Mouse (Mus musculus): ENCODE results near the gene Pakap. TPM values are rescaled to one million over a fixed set of nuclear protein-coding genes. Genes with fewer than 3 reads are reported as not detected.

Pakap gene
- polyA plus RNA-seq, 1 experiment from 2014 or later, result 28.4 TPM

- ATAC-seq (replicated peaks; ENCODE audit: low FRiP score, low TSS enrichment, low read depth) (no peak), DNase-seq (ENCODE audit: low spot score) (no peak)
- Histone ChIP-seq H3K9ac (ENCODE audit: low read length) (no peak overlapping the region), H3K36me3 (ENCODE audit: control insufficient read depth, insufficient read depth, low read length) (no peaks in the 10 kb centered on the region), H3K4me1 (replicated peaks; ENCODE audit: control insufficient read depth, insufficient read depth, low read length) (peaks cover 16% of the 10 kb centered on the region), H3K27ac (ENCODE audit: low read depth) (no peak overlapping the region), H3K9me3 (ENCODE audit: control insufficient read depth, low read length) (no peaks in the 10 kb centered on the region), H3K27me3 (replicated peaks; ENCODE audit: control insufficient read depth, insufficient read depth, low read length) (no peaks in the 10 kb centered on the region), H3K4me3 (ENCODE audit: low read depth, low read length) (no peak overlapping the region), H3K4me2 (ENCODE audit: low read length) (no peak overlapping the region)
- WGBS, result 90% methylated on average over 5 of the region's 5 CpGs
Observed at GRCm38 (mm10) chr4:57822641-57823040, 254.7 kb downstream of the Pakap start.

GRCm38 (mm10) chr4:57824626-57825240 lies 256.8 kb downstream of the Pakap start:
- no peak overlapping the region for H3K4me2 ChIP-seq (ENCODE audit: low read length)
- H3K4me1 ChIP-seq (replicated peaks; ENCODE audit: control insufficient read depth, insufficient read depth, low read length), result peaks cover 16% of the 10 kb centered on the region
- no peaks in the 10 kb centered on the region for H3K36me3 ChIP-seq (ENCODE audit: control insufficient read depth, insufficient read depth, low read length)
- peak overlapping the region; percentile 23; the same call in 1 of the 2 replicates for H3K27ac ChIP-seq (ENCODE audit: low read depth)
- H3K4me3 ChIP-seq (ENCODE audit: low read depth, low read length), result no peak overlapping the region
- H3K9me3 ChIP-seq (ENCODE audit: control insufficient read depth, low read length), result no peaks in the 10 kb centered on the region
- ATAC-seq (replicated peaks; ENCODE audit: low FRiP score, low TSS enrichment, low read depth) (no peak), DNase-seq (ENCODE audit: low spot score) (no peak)
- WGBS, result 40% methylated on average over 8 of the region's 8 CpGs
- H3K9ac ChIP-seq (ENCODE audit: low read length), result no peak overlapping the region
- no peaks in the 10 kb centered on the region for H3K27me3 ChIP-seq (replicated peaks; ENCODE audit: control insufficient read depth, insufficient read depth, low read length)

GRCm38 (mm10) chr4:57826272-57826671 lies 258.3 kb downstream of the Pakap start:
- H3K4me3 ChIP-seq (ENCODE audit: low read depth, low read length), result no peak overlapping the region
- no peaks in the 10 kb centered on the region for H3K36me3 ChIP-seq (ENCODE audit: control insufficient read depth, insufficient read depth, low read length)
- H3K4me2 ChIP-seq (ENCODE audit: low read length), result no peak overlapping the region
- 77% methylated on average over 7 of the region's 7 CpGs for WGBS
- H3K9ac ChIP-seq (ENCODE audit: low read length), result no peak overlapping the region
- peaks cover 16% of the 10 kb centered on the region for H3K4me1 ChIP-seq (replicated peaks; ENCODE audit: control insufficient read depth, insufficient read depth, low read length)
- no peaks in the 10 kb centered on the region for H3K9me3 ChIP-seq (ENCODE audit: control insufficient read depth, low read length)
- H3K27ac ChIP-seq (ENCODE audit: low read depth), result no peak overlapping the region
- ATAC-seq (replicated peaks; ENCODE audit: low FRiP score, low TSS enrichment, low read depth), result no peak
- H3K27me3 ChIP-seq (replicated peaks; ENCODE audit: control insufficient read depth, insufficient read depth, low read length), result no peaks in the 10 kb centered on the region
- no peak for DNase-seq (ENCODE audit: low spot score)

DNA sequence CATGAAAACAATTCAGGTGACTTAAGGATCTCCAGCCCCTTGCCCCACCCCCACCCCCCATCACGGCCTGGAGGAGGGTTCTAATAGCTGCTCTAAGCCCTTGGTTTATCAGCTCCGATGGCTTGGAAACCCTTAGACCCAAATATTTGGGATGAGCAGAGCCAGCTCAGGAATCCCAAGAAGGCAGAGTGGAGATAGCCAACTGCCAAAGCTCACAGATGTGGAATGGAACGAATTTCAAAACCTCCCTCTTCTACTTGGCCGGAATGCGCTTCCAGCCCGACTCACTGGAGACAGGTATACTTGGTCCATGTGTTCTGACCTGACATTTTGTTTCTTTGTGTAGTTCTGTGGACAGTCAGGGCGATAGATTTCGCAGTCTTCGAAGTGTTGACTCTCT lies 261.2 kb downstream of the Pakap start:
- no peak for DNase-seq (ENCODE audit: low spot score)
- peaks cover 19% of the 10 kb centered on the region for H3K4me1 ChIP-seq (replicated peaks; ENCODE audit: control insufficient read depth, insufficient read depth, low read length)
- no peaks in the 10 kb centered on the region for H3K36me3 ChIP-seq (ENCODE audit: control insufficient read depth, insufficient read depth, low read length)
- H3K9ac ChIP-seq (ENCODE audit: low read length), result no peak overlapping the region
- H3K4me2 ChIP-seq (ENCODE audit: low read length), result no peak overlapping the region
- WGBS, result 58% methylated on average over 9 of the region's 9 CpGs
- no peak for ATAC-seq (replicated peaks; ENCODE audit: low FRiP score, low TSS enrichment, low read depth)
- H3K27ac ChIP-seq (ENCODE audit: low read depth), result no peak overlapping the region
- H3K4me3 ChIP-seq (ENCODE audit: low read depth, low read length), result no peak overlapping the region
- no peaks in the 10 kb centered on the region for H3K27me3 ChIP-seq (replicated peaks; ENCODE audit: control insufficient read depth, insufficient read depth, low read length)
- H3K9me3 ChIP-seq (ENCODE audit: control insufficient read depth, low read length), result no peaks in the 10 kb centered on the region

GRCm38 (mm10) chr4:57829740-57830139 lies 261.8 kb downstream of the Pakap start:
- no peak overlapping the region for H3K27ac ChIP-seq (ENCODE audit: low read depth)
- 75% methylated on average over 3 of the region's 3 CpGs for WGBS
- no peaks in the 10 kb centered on the region for H3K27me3 ChIP-seq (replicated peaks; ENCODE audit: control insufficient read depth, insufficient read depth, low read length)
- no peaks in the 10 kb centered on the region for H3K36me3 ChIP-seq (ENCODE audit: control insufficient read depth, insufficient read depth, low read length)
- no peak overlapping the region for H3K4me3 ChIP-seq (ENCODE audit: low read depth, low read length)
- H3K4me2 ChIP-seq (ENCODE audit: low read length), result no peak overlapping the region
- no peaks in the 10 kb centered on the region for H3K9me3 ChIP-seq (ENCODE audit: control insufficient read depth, low read length)
- no peak overlapping the region for H3K9ac ChIP-seq (ENCODE audit: low read length)
- peaks cover 15% of the 10 kb centered on the region for H3K4me1 ChIP-seq (replicated peaks; ENCODE audit: control insufficient read depth, insufficient read depth, low read length)
- no peak for DNase-seq (ENCODE audit: low spot score)
- no peak for ATAC-seq (replicated peaks; ENCODE audit: low FRiP score, low TSS enrichment, low read depth)

DNA sequence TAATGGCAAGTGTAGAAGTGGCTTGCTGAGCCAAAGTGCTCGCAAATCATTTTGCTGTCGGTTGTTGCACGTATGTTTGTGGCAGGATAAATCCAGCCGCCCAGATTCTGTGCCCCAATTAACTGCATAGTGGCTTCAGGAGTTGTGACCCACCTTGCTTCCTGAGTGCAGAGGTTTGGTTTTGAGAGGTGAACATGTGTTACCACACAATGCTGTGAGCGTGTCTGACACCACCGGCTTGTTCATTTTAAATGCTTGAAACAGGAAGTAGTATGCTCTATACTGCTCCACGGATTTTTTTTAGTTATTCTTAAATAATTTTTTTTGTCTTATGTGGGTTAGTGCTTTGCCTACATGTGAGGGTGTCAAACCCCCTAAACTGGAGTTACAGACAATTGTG lies 264.3 kb downstream of the Pakap start:
- 45% methylated on average over 7 of the region's 7 CpGs for WGBS
- no peak for DNase-seq (ENCODE audit: low spot score)
- no peak overlapping the region for H3K4me2 ChIP-seq (ENCODE audit: low read length)
- no peak overlapping the region for H3K27ac ChIP-seq (ENCODE audit: low read depth)
- no peaks in the 10 kb centered on the region for H3K27me3 ChIP-seq (replicated peaks; ENCODE audit: control insufficient read depth, insufficient read depth, low read length)
- no peaks in the 10 kb centered on the region for H3K9me3 ChIP-seq (ENCODE audit: control insufficient read depth, low read length)
- no peaks in the 10 kb centered on the region for H3K36me3 ChIP-seq (ENCODE audit: control insufficient read depth, insufficient read depth, low read length)
- H3K4me3 ChIP-seq (ENCODE audit: low read depth, low read length), result no peak overlapping the region
- no peak overlapping the region for H3K9ac ChIP-seq (ENCODE audit: low read length)
- ATAC-seq (replicated peaks; ENCODE audit: low FRiP score, low TSS enrichment, low read depth), result no peak
- H3K4me1 ChIP-seq (replicated peaks; ENCODE audit: control insufficient read depth, insufficient read depth, low read length), result peaks cover 15% of the 10 kb centered on the region

DNA sequence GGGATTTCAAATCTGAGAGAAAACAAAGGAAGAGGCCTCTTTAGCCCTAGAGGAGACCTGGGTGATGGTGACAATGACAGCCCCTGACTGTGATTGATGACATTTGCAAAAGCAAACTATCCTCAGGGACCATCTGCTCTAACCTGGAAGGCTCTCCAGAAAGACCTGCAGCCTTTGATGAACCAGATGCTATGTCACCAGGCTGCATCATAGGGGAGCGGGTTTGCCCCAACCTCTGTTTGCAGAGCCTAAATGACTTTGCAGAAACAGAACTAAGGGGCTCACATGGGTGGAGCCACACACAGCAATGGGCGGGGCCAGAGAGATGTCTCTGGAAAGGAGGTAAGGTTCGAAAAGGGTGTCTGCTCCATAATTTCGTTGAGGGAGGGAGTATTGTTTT lies 265.1 kb downstream of the Pakap start:
- 59% methylated on average over 4 of the region's 4 CpGs for WGBS
- Histone ChIP-seq H3K27me3 (replicated peaks; ENCODE audit: control insufficient read depth, insufficient read depth, low read length) (no peaks in the 10 kb centered on the region), H3K9me3 (ENCODE audit: control insufficient read depth, low read length) (no peaks in the 10 kb centered on the region), H3K4me1 (replicated peaks; ENCODE audit: control insufficient read depth, insufficient read depth, low read length) (peaks cover 15% of the 10 kb centered on the region), H3K4me3 (ENCODE audit: low read depth, low read length) (no peak overlapping the region), H3K4me2 (ENCODE audit: low read length) (no peak overlapping the region), H3K27ac (ENCODE audit: low read depth) (no peak overlapping the region), H3K36me3 (ENCODE audit: control insufficient read depth, insufficient read depth, low read length) (no peaks in the 10 kb centered on the region), H3K9ac (ENCODE audit: low read length) (no peak overlapping the region)
- no peak for ATAC-seq (replicated peaks; ENCODE audit: low FRiP score, low TSS enrichment, low read depth)
- no peak for DNase-seq (ENCODE audit: low spot score)

- WGBS, result 56% methylated on average over 4 of the region's 4 CpGs
- Histone ChIP-seq H3K9me3 (ENCODE audit: control insufficient read depth, low read length) (no peaks in the 10 kb centered on the region), H3K4me2 (ENCODE audit: low read length) (no peak overlapping the region), H3K9ac (ENCODE audit: low read length) (no peak overlapping the region), H3K27ac (ENCODE audit: low read depth) (no peak overlapping the region), H3K27me3 (replicated peaks; ENCODE audit: control insufficient read depth, insufficient read depth, low read length) (no peaks in the 10 kb centered on the region), H3K4me1 (replicated peaks; ENCODE audit: control insufficient read depth, insufficient read depth, low read length) (peaks cover 15% of the 10 kb centered on the region), H3K4me3 (ENCODE audit: low read depth, low read length) (no peak overlapping the region), H3K36me3 (ENCODE audit: control insufficient read depth, insufficient read depth, low read length) (no peaks in the 10 kb centered on the region)
- DNase-seq (ENCODE audit: low spot score) (no peak), ATAC-seq (replicated peaks; ENCODE audit: low FRiP score, low TSS enrichment, low read depth) (no peak)
Observed at GRCm38 (mm10) chr4:57834141-57834540, 266.2 kb downstream of the Pakap start.

GRCm38 (mm10) chr4:57837089-57837488 lies 269.1 kb downstream of the Pakap start:
- no peaks in the 10 kb centered on the region for H3K36me3 ChIP-seq (ENCODE audit: control insufficient read depth, insufficient read depth, low read length)
- DNase-seq (ENCODE audit: low spot score), result no peak
- H3K27ac ChIP-seq (ENCODE audit: low read depth), result no peak overlapping the region
- H3K4me1 ChIP-seq (replicated peaks; ENCODE audit: control insufficient read depth, insufficient read depth, low read length), result peaks cover 15% of the 10 kb centered on the region
- H3K9me3 ChIP-seq (ENCODE audit: control insufficient read depth, low read length), result no peaks in the 10 kb centered on the region
- H3K4me2 ChIP-seq (ENCODE audit: low read length), result no peak overlapping the region
- no peak overlapping the region for H3K4me3 ChIP-seq (ENCODE audit: low read depth, low read length)
- no peak for ATAC-seq (replicated peaks; ENCODE audit: low FRiP score, low TSS enrichment, low read depth)
- WGBS, result 49% methylated on average over 9 of the region's 9 CpGs
- no peaks in the 10 kb centered on the region for H3K27me3 ChIP-seq (replicated peaks; ENCODE audit: control insufficient read depth, insufficient read depth, low read length)
- no peak overlapping the region for H3K9ac ChIP-seq (ENCODE audit: low read length)
